Mouse (Mus musculus) kidney, embryonic 14.5 days (tissue): ENCODE results near the gene Dhrs1. TPM values are rescaled to one million over a fixed set of nuclear protein-coding genes. Genes with fewer than 3 reads are reported as not detected.

Experiments
- ATAC-seq: fragments of 200-750 bp; cut with Nextera tagmentation; 2 replicates; pipeline ENCODE4 v1.8.0; 2017; ENCODE audit warnings: moderate number of reproducible peaks, mild to moderate bottlenecking, moderate TSS enrichment, moderate library complexity; ENCODE audit not compliant: low FRiP score, low TSS enrichment
- H3K27ac ChIP-seq: fragments of 300-500 bp; sonication (generic); 2 replicates; pipeline ENCODE4 v1.5.1; 2014; ENCODE audit warnings: low read depth, mild to moderate bottlenecking, low read length, moderate library complexity, mixed read lengths
- H3K27me3 ChIP-seq: fragments of 300-500 bp; sonication (generic); 2 replicates; pipeline ENCODE4 v1.6.1; 2014; ENCODE audit warnings: mild to moderate bottlenecking, low read length; ENCODE audit not compliant: control insufficient read depth, insufficient read depth
- H3K36me3 ChIP-seq: fragments of 300-500 bp; sonication (generic); 2 replicates; pipeline ENCODE4 v1.6.1; 2014; ENCODE audit warnings: low read length, mixed read lengths; ENCODE audit not compliant: control insufficient read depth, insufficient read depth
- H3K4me1 ChIP-seq: fragments of 300-500 bp; sonication (generic); 2 replicates; pipeline ENCODE4 v1.6.1; 2014; ENCODE audit warnings: low read length, mixed read lengths; ENCODE audit not compliant: control insufficient read depth, insufficient read depth
- H3K4me2 ChIP-seq: fragments of 300-500 bp; sonication (generic); replicated peaks from 2 replicates; pipeline ENCODE4 v1.6.1; 2014; ENCODE audit warnings: low read depth, mild to moderate bottlenecking, low read length
- H3K4me3 ChIP-seq: fragments of 300-500 bp; sonication (generic); 2 replicates; pipeline ENCODE4 v1.5.1; 2014; ENCODE audit warnings: mild to moderate bottlenecking, low read length
- H3K9ac ChIP-seq: fragments of 300-500 bp; sonication (generic); 2 replicates; pipeline ENCODE4 v1.6.1; 2014; ENCODE audit warnings: low read depth, mild to moderate bottlenecking, low read length, moderate library complexity
- H3K9me3 ChIP-seq: fragments of 300-500 bp; sonication (generic); 2 replicates; pipeline ENCODE4 v1.6.1; 2016; ENCODE audit warnings: low read length; ENCODE audit not compliant: control insufficient read depth
- WGBS: fragments of 180-500 bp; shearing (Covaris S2); extraction: QIAGEN DNeasy Blood & Tissue Kit; methylation state at CpG from one replicate; pipeline ENCODE4 v1.1.7; 2014; 5-methylcytosine and 5-hydroxymethylcytosine counted together
- polyA plus RNA-seq: library from polyadenylated mRNA; unstranded; fragments of >200 nt; fragmentation: Nextera tagmentation; extraction: Ambion mirVana; gene quantifications from 2 replicates; pipeline ENCODE4 v1.2.1, GENCODE M21; 2014

Gene Dhrs1
- polyA plus RNA-seq, 1 experiment from 2014 or later: 82.3 TPM

- 80% methylated on average over 7 of the region's 7 CpGs for WGBS
- ATAC-seq: no peak
- Histone ChIP-seq H3K36me3 (no peaks in the 10 kb centered on the region), H3K4me1 (no peaks in the 10 kb centered on the region), H3K9me3 (no peaks in the 10 kb centered on the region), H3K4me3 (no peak overlapping the region), H3K4me2 (no peak overlapping the region), H3K9ac (no peak overlapping the region), H3K27me3 (peaks cover 5% of the 10 kb centered on the region; the same call in 1 of the 2 replicates), H3K27ac (no peak overlapping the region)
Observed at GRCm38 (mm10) chr14:55730531-55731032, 14.9 kb downstream of the Dhrs1 start.

- H3K27me3 ChIP-seq: peaks cover 5% of the 10 kb centered on the region; the same call in 1 of the 2 replicates
- no peak overlapping the region for H3K27ac ChIP-seq
- no peak overlapping the region for H3K4me2 ChIP-seq
- no peak overlapping the region for H3K9ac ChIP-seq
- WGBS: 80% methylated on average over 7 of the region's 7 CpGs
- H3K4me1 ChIP-seq: no peaks in the 10 kb centered on the region
- no peak overlapping the region for H3K4me3 ChIP-seq
- ATAC-seq: no peak
- H3K9me3 ChIP-seq: no peaks in the 10 kb centered on the region
- H3K36me3 ChIP-seq: no peaks in the 10 kb centered on the region
Observed at GRCm38 (mm10) chr14:55730116-55730515, 15.4 kb downstream of the Dhrs1 start.

- ATAC-seq: no peak
- Histone ChIP-seq H3K9me3 (no peaks in the 10 kb centered on the region), H3K4me2 (no peak overlapping the region), H3K4me1 (no peaks in the 10 kb centered on the region), H3K9ac (no peak overlapping the region), H3K4me3 (no peak overlapping the region), H3K36me3 (no peaks in the 10 kb centered on the region), H3K27ac (no peak overlapping the region), H3K27me3 (peaks cover 5% of the 10 kb centered on the region; the same call in 1 of the 2 replicates)
- WGBS: 71% methylated on average over 8 of the region's 8 CpGs
Observed at GRCm38 (mm10) chr14:55727889-55728685, 17.4 kb downstream of the Dhrs1 start.

GRCm38 (mm10) chr14:55726261-55726660, 19.2 kb downstream of the Dhrs1 start:
- Histone ChIP-seq H3K4me3 (no peak overlapping the region), H3K36me3 (no peaks in the 10 kb centered on the region), H3K27me3 (peaks cover 5% of the 10 kb centered on the region; the same call in 1 of the 2 replicates), H3K9ac (no peak overlapping the region), H3K9me3 (no peaks in the 10 kb centered on the region), H3K27ac (no peak overlapping the region), H3K4me2 (no peak overlapping the region), H3K4me1 (0 out of 2 replicates have a peak, but pooled peaks cover 2% of the 10 kb centered on the region)
- no peak for ATAC-seq

- WGBS: 59% methylated on average over 8 of the region's 8 CpGs
- 0 out of 2 replicates have a peak, but pooled peaks cover 9% of the 10 kb centered on the region for H3K4me1 ChIP-seq
Observed at GRCm38 (mm10) chr14:55724411-55724871, 21.0 kb downstream of the Dhrs1 start.

GRCm38 (mm10) chr14:55723433-55723832, 22.1 kb downstream of the Dhrs1 start:
- no peak overlapping the region for H3K9ac ChIP-seq
- WGBS: 92% methylated on average over 7 of the region's 7 CpGs
- peaks cover 9% of the 10 kb centered on the region; the same call in 1 of the 2 replicates for H3K36me3 ChIP-seq
- no peak for ATAC-seq
- H3K27me3 ChIP-seq: no peaks in the 10 kb centered on the region
- no peak overlapping the region for H3K27ac ChIP-seq
- H3K4me2 ChIP-seq: no peak overlapping the region
- H3K4me3 ChIP-seq: no peak overlapping the region
- no peaks in the 10 kb centered on the region for H3K9me3 ChIP-seq
- 0 out of 2 replicates have a peak, but pooled peaks cover 9% of the 10 kb centered on the region for H3K4me1 ChIP-seq

More at GRCm38 (mm10) chr14:55724411-55724871, 21.0 kb downstream of the Dhrs1 start:
- Histone ChIP-seq H3K4me2 (no peak overlapping the region), H3K9ac (no peak overlapping the region), H3K4me3 (no peak overlapping the region), H3K27me3 (no peaks in the 10 kb centered on the region), H3K9me3 (no peaks in the 10 kb centered on the region), H3K36me3 (no peaks in the 10 kb centered on the region), H3K27ac (no peak overlapping the region)
- no peak for ATAC-seq

- Histone ChIP-seq H3K4me1 (0 out of 2 replicates have a peak, but pooled peaks cover 9% of the 10 kb centered on the region), H3K4me3 (peak overlapping the region; percentile 83), H3K4me2 (peak overlapping the region; percentile 73), H3K36me3 (peaks cover 12% of the 10 kb centered on the region; the same call in 1 of the 2 replicates), H3K27me3 (no peaks in the 10 kb centered on the region), H3K9ac (peak overlapping the region; percentile 77; the same call in 1 of the 2 replicates), H3K9me3 (no peaks in the 10 kb centered on the region), H3K27ac (no peak overlapping the region)
- 51% methylated on average over 8 of the region's 8 CpGs for WGBS
- peak; percentile 10; the same call in 1 of the 2 replicates for ATAC-seq
Observed at GRCm38 (mm10) chr14:55722438-55722945, 23.0 kb downstream of the Dhrs1 start.

- Histone ChIP-seq H3K4me2 (peak within 1 kb of the TSS; percentile 73), H3K9ac (peak within 1 kb of the TSS; percentile 77), H3K27me3 (no peaks in the 10 kb centered on the region), H3K9me3 (no peaks in the 10 kb centered on the region), H3K36me3 (peaks cover 18% of the 10 kb centered on the region; the same call in 1 of the 2 replicates), H3K4me3 (peak within 1 kb of the TSS; percentile 83), H3K27ac (peak within 1 kb of the TSS; percentile 83; the same call in 1 of the 2 replicates), H3K4me1 (0 out of 2 replicates have a peak, but pooled peaks cover 9% of the 10 kb centered on the region)
- peak; percentile 96 for ATAC-seq
- under 1% methylated on average over 47 of the region's 50 CpGs for WGBS
Observed at GRCm38 (mm10) chr14:55721700-55722437, 23.6 kb downstream of the Dhrs1 start, which contains the start of gene Rabggta. Gene Rabggta (minus strand): TSS chr14:55722263.
